Mouse (Mus musculus): ENCODE data around the gene Kmt2d. TPM values are rescaled to one million over a fixed set of nuclear protein-coding genes. Genes with fewer than 3 reads are reported as not detected.
"Not testable (repeated sequence)": the region's sequence is repeated elsewhere in the genome, so short reads cannot be mapped to it uniquely, and the experiment has no call there.

Kmt2d gene
- polyA plus RNA-seq, 1 experiment = 105 TPM

DNA sequence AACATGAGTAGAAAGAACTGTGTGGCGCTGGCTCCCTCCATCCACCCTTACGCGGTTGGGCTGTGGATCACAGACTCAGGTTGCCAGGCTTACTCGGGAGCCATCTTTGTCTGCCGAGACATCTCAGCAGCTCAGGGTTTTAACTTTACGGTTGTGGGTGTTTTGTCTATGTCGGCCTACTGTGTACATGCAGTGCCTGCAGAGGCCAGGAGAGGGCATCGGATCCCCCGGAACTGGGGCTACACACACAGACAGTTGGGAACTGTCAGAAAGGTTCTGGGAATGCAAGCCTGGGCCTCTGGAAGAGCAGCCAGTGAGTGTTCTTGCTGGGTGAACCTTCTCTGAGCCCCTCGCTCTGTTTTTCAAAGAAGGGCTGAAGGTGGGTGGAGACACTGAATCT, 49.6 kb downstream of the Kmt2d start:
- H3K4me1 ChIP-seq (ENCODE audit: control insufficient read depth, insufficient read depth, low read length) = no peaks in the 10 kb centered on the region; the same call in 1 of the 2 replicates
- no peak overlapping the region for H3K27ac ChIP-seq (ENCODE audit: control insufficient read depth, insufficient read depth, low read depth, low read length, poor library complexity)
- TF ChIP-seq POLR2A (IDR thresholded peaks at IDR 0.05; ENCODE audit: borderline replicate concordance, control insufficient read depth, low read depth, low read length) (no peak), CTCF (IDR thresholded peaks at IDR 0.05; ENCODE audit: control insufficient read depth, insufficient read depth, low read length) (peak; percentile 67)
- 78% methylated on average over 10 of the region's 10 CpGs for WGBS
- H3K4me3 ChIP-seq (replicated peaks; ENCODE audit: control insufficient read depth, low read depth, low read length) = no peak overlapping the region

- H3K4me1 ChIP-seq (ENCODE audit: control insufficient read depth, insufficient read depth, low read length) = no peaks in the 10 kb centered on the region; the same call in 1 of the 2 replicates
- no peak overlapping the region for H3K4me3 ChIP-seq (replicated peaks; ENCODE audit: control insufficient read depth, low read depth, low read length)
- TF ChIP-seq POLR2A (IDR thresholded peaks at IDR 0.05; ENCODE audit: borderline replicate concordance, control insufficient read depth, low read depth, low read length) (no peak), CTCF (IDR thresholded peaks at IDR 0.05; ENCODE audit: control insufficient read depth, insufficient read depth, low read length) (no peak)
- H3K27ac ChIP-seq (ENCODE audit: control insufficient read depth, insufficient read depth, low read depth, low read length, poor library complexity) = no peak overlapping the region
- 82% methylated on average over 4 of the region's 4 CpGs for WGBS
These were observed 50.1 kb downstream of the Kmt2d start for GRCm38 (mm10) chr15:98820937-98821336.

DNA sequence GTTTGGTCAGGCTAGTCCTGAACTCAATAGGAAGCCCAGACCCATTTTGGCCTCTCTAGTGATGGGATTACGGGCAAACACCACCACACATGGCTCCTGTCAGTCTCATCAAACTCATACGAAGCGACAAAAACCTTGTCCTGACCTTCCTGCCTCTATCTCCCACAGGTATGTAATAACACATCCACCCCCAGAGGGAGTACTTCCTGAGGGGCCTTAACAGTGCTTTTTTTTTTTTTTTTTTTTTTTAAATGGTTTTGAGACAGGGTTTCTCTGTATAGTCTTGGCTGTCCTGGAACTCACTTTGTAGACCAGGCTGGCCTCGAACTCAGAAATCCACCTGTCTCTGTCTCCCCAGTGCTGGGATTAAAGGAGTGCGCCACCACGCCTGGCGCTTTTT, 52.8 kb downstream of the Kmt2d start:
- H3K4me1 ChIP-seq (ENCODE audit: control insufficient read depth, insufficient read depth, low read length) = no peaks in the 10 kb centered on the region
- WGBS = 94% methylated on average over 7 of the region's 7 CpGs
- TF ChIP-seq POLR2A (IDR thresholded peaks at IDR 0.05; ENCODE audit: borderline replicate concordance, control insufficient read depth, low read depth, low read length) (no peak), CTCF (IDR thresholded peaks at IDR 0.05; ENCODE audit: control insufficient read depth, insufficient read depth, low read length) (no peak)
- H3K4me3 ChIP-seq (replicated peaks; ENCODE audit: control insufficient read depth, low read depth, low read length) = no peak overlapping the region
- no peak overlapping the region for H3K27ac ChIP-seq (ENCODE audit: control insufficient read depth, insufficient read depth, low read depth, low read length, poor library complexity)

GRCm38 (mm10) chr15:98812741-98813424, 58.1 kb downstream of the Kmt2d start:
- 83% methylated on average over 20 of the region's 20 CpGs for WGBS
- no peak overlapping the region for H3K4me3 ChIP-seq (replicated peaks; ENCODE audit: control insufficient read depth, low read depth, low read length)
- no peak for TF ChIP-seq POLR2A (IDR thresholded peaks at IDR 0.05; ENCODE audit: borderline replicate concordance, control insufficient read depth, low read depth, low read length)
- TF ChIP-seq CTCF (IDR thresholded peaks at IDR 0.05; ENCODE audit: control insufficient read depth, insufficient read depth, low read length) = no peak

DNA sequence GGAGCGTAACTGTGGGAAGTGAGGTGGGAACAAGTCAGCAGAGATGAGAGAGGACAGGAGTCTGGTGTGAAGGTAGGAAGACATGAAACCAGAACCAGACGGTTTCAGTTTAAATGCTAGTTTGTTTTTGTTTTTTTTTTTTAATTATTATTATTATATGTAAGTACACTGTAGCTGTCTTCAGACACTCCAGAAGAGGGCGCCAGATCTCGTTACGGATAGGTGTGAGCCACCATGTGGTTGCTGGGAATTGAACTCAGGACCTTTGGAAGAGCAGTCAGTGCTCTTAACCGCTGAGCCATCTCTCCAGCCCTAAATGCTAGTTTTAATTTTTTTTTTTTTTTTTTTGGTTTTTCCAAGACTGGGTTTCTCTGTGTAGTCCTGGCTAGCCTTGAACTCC, 60.8 kb downstream of the Kmt2d start:
- not testable (repeated sequence) for H3K4me1 ChIP-seq (ENCODE audit: control insufficient read depth, insufficient read depth, low read length); H3K27ac ChIP-seq (ENCODE audit: control insufficient read depth, insufficient read depth, low read depth, low read length, poor library complexity); H3K4me3 ChIP-seq (replicated peaks; ENCODE audit: control insufficient read depth, low read depth, low read length)
- WGBS = 82% methylated on average over 6 of the region's 6 CpGs

More at GRCm38 (mm10) chr15:98812741-98813424, 58.1 kb downstream of the Kmt2d start:
- H3K27ac ChIP-seq (ENCODE audit: control insufficient read depth, insufficient read depth, low read depth, low read length, poor library complexity) = no peak overlapping the region
- no peaks in the 10 kb centered on the region; the same call in 1 of the 2 replicates for H3K4me1 ChIP-seq (ENCODE audit: control insufficient read depth, insufficient read depth, low read length)

GRCm38 (mm10) chr15:98809390-98809789, 61.6 kb downstream of the Kmt2d start, which contains the start of gene Ddn:
TSS of gene Ddn (minus strand) at chr15:98809490.
- 88% methylated on average over 3 of the region's 3 CpGs for WGBS
- H3K4me3 ChIP-seq (replicated peaks; ENCODE audit: control insufficient read depth, low read depth, low read length) = no peak within 1 kb of the TSS
- no peak for TF ChIP-seq POLR2A (IDR thresholded peaks at IDR 0.05; ENCODE audit: borderline replicate concordance, control insufficient read depth, low read depth, low read length)
- no peak for TF ChIP-seq CTCF (IDR thresholded peaks at IDR 0.05; ENCODE audit: control insufficient read depth, insufficient read depth, low read length)
- no peak within 1 kb of the TSS for H3K27ac ChIP-seq (ENCODE audit: control insufficient read depth, insufficient read depth, low read depth, low read length, poor library complexity)
- no peaks in the 10 kb centered on the region; the same call in 1 of the 2 replicates for H3K4me1 ChIP-seq (ENCODE audit: control insufficient read depth, insufficient read depth, low read length)

- H3K4me1 ChIP-seq (ENCODE audit: control insufficient read depth, insufficient read depth, low read length) = no peaks in the 10 kb centered on the region; the same call in 1 of the 2 replicates
These were observed 62.3 kb downstream of the Kmt2d start for GRCm38 (mm10) chr15:98808651-98809134.

DNA sequence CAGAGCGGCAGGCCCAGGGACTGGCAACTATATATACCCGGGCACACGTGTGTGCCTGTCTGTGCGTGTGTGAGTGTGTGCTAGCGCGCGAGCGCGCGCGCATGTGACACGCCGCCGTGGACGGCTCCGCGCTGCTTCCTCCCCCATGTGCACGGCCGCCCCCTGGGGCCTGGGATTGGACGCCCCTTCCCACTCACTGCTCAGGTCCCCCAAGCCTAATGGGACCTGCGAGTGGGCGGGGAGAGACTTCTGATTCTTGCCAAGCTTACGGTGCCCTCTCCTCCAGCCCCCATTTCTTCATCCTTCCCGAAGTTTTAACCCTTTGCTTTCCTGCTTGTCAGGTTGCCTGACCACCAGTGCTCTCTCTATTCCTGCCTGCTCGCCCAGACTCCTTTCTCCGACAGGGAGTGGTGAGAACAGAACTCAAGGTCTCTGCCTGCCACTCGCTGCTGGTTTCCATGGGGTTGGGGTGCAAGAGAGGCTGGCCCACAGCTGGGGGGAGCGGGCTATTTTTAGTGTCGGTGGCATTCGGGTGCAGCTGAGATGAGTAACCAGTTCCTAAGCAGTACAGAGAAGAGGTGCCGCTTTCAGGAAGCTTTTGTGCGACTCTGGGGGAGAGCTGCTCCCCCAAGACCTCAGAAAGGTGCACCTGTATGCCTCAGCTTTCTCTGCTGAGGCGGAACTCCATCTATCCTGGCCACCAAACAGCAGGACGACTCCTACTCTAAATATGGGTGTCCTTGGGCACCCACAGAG, 62.9 kb downstream of the Kmt2d start:
- Histone ChIP-seq H3K27ac (ENCODE audit: control insufficient read depth, insufficient read depth, low read depth, low read length, poor library complexity) (no peak overlapping the region), H3K4me3 (replicated peaks; ENCODE audit: control insufficient read depth, low read depth, low read length) (no peak overlapping the region), H3K4me1 (ENCODE audit: control insufficient read depth, insufficient read depth, low read length) (no peaks in the 10 kb centered on the region; the same call in 1 of the 2 replicates)
- TF ChIP-seq CTCF (IDR thresholded peaks at IDR 0.05; ENCODE audit: control insufficient read depth, insufficient read depth, low read length) (no peak), POLR2A (IDR thresholded peaks at IDR 0.05; ENCODE audit: borderline replicate concordance, control insufficient read depth, low read depth, low read length) (no peak)
- 1% methylated on average over 34 of the region's 34 CpGs for WGBS

More at GRCm38 (mm10) chr15:98808651-98809134, 62.3 kb downstream of the Kmt2d start:
- H3K27ac ChIP-seq (ENCODE audit: control insufficient read depth, insufficient read depth, low read depth, low read length, poor library complexity) = no peak overlapping the region
- 19% methylated on average over 6 of the region's 6 CpGs for WGBS
- no peak for TF ChIP-seq CTCF (IDR thresholded peaks at IDR 0.05; ENCODE audit: control insufficient read depth, insufficient read depth, low read length)
- no peak for TF ChIP-seq POLR2A (IDR thresholded peaks at IDR 0.05; ENCODE audit: borderline replicate concordance, control insufficient read depth, low read depth, low read length)
- H3K4me3 ChIP-seq (replicated peaks; ENCODE audit: control insufficient read depth, low read depth, low read length) = no peak overlapping the region
